Mouse (Mus musculus) kidney, adult 2 months (tissue): ENCODE measurements at regions not wholly inside any gene's neighbourhood (a gene's known extent, or its start where the extent isn't known, plus 50 kb on each side); places are given as distances from the start of the nearest gene placed in this dataset.

ENCODE experiments used
- DNase-seq: peaks from one replicate; pipeline ENCODE4 v3.0.0; 2021
- H3K27ac ChIP-seq: fragments of 200-500 bp; 2 replicates; pipeline ENCODE4 v1.5.1; 2012; ENCODE audit warnings: low read depth, low read length, control low read depth, inconsistent platforms; ENCODE audit not compliant: insufficient read depth
- H3K27me3 ChIP-seq: fragments of 200-500 bp; replicated peaks from 2 replicates; pipeline ENCODE4 v1.6.1; 2012; ENCODE audit warnings: mild to moderate bottlenecking, moderate library complexity, low read length, inconsistent platforms; ENCODE audit not compliant: control insufficient read depth, insufficient read depth
- H3K36me3 ChIP-seq: fragments of 200-500 bp; 2 replicates; pipeline ENCODE4 v1.6.1; 2012; ENCODE audit warnings: mild to moderate bottlenecking, moderate library complexity, low read length, inconsistent platforms; ENCODE audit not compliant: control insufficient read depth, insufficient read depth
- H3K4me1 ChIP-seq: fragments of 200-500 bp; 2 replicates; pipeline ENCODE4 v1.6.1; 2011; ENCODE audit warnings: low read length; ENCODE audit not compliant: control insufficient read depth, insufficient read depth
- H3K4me3 ChIP-seq: fragments of 200-500 bp; 2 replicates; pipeline ENCODE4 v1.5.1; 2011; ENCODE audit warnings: mild to moderate bottlenecking, low read depth, low read length, control low read depth; ENCODE audit not compliant: insufficient read depth
- CTCF ChIP-seq: fragments of 200-500 bp; conservative IDR thresholded peaks from 2 replicates; pipeline ENCODE4 v1.5.1; 2011; ENCODE audit warnings: low read depth, mild to moderate bottlenecking, control low read depth, low read length, moderate library complexity, mixed read lengths; ENCODE audit not compliant: insufficient read depth, insufficient read length
- POLR2A ChIP-seq: fragments of 200-500 bp; IDR thresholded peaks from one replicate; pipeline ENCODE4 v1.6.1; 2011; ENCODE audit warnings: low read depth, low read length, control low read depth
- WGBS: fragments of 180-500 bp; shearing (Covaris S2); methylation state at CpG from one replicate; pipeline ENCODE4 v1.1.7; 2018; 5-methylcytosine and 5-hydroxymethylcytosine counted together

DNA sequence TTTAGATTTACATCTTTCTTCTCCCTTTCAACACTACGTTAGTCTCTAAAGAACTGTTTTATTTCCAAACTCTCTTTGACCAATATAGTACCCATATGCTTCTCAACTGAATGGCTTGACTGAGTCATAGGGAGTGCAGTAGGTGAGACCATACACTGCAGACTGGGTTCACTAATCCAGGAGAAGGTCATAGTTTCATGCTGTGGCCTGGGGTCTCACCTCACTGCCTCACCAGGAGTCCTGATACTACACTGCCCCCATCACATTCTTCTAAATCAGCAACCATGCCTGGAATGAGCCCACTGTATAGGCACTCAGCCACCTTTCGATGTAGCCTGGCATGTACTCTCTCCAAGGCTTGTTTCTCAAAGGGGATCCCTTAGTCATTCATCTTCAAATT lies 269.6 kb downstream of the Samd5 start:
- H3K27ac ChIP-seq = no peak overlapping the region
- H3K4me1 ChIP-seq = no peaks in the 10 kb centered on the region
- WGBS = 72% methylated on average over 2 of the region's 2 CpGs
- no peak for DNase-seq
- no peak overlapping the region for H3K4me3 ChIP-seq
- TF ChIP-seq CTCF = no peak
- TF ChIP-seq POLR2A = no peak
- H3K36me3 ChIP-seq = no peaks in the 10 kb centered on the region
- H3K27me3 ChIP-seq = no peaks in the 10 kb centered on the region

DNA sequence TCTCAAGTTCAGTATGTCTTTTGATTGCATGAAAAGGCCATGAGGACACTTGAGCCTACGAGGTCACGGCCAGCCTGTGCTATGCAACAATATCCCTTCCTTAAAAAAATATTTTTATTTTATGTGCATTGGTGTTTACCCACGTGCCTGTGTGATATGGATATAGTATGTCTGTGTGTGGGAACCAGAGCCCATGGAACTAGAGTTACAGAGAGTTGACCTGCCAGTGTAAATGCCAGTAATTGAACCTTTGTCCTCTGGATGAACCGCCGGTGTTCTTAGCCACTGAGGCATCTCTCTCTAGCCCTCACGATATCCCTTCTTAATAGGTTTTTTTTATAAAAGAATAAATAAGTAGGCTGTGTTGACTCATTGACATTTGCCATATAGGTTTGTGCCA lies 270.0 kb downstream of the Samd5 start:
- Histone ChIP-seq H3K4me3 (no peak overlapping the region), H3K27me3 (no peaks in the 10 kb centered on the region), H3K27ac (no peak overlapping the region), H3K4me1 (no peaks in the 10 kb centered on the region), H3K36me3 (no peaks in the 10 kb centered on the region)
- 55% methylated on average over 6 of the region's 6 CpGs for WGBS
- no peak for TF ChIP-seq CTCF
- no peak for TF ChIP-seq POLR2A
- no peak for DNase-seq

DNA sequence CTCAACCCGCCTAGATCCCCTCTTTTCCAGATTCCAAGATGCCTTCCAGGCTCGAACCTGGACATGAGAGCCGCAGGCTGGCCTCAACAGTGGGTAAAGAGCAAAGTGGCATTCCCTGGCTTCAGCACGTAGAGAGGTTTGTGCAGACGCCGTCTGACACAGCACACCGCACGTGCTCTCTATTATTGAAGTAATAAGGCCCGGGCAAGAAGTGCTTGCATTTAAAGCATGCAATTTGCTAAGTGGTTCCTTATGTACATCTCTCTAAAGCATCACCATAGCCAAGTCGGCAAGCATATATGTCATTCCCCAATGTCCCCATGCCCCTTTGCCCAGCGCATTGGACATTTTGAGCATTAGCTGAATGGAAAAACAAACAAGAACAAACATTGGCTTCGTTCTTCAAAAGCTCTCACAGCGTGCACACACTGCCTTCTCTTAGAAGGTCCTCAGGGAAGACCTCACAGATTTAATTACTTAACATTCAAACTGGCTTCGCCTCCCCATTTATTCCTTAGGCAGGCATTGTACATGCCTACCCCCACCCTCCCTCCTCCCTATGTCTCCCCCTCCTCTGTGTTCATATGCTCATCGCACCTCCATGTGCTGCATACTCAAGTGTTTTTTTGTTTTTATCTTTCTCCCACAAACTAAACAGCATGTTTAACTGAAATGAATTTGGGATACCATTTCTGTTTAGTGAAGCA lies 273.9 kb downstream of the Samd5 start:
- TF ChIP-seq POLR2A = no peak
- WGBS = 92% methylated on average over 15 of the region's 15 CpGs
- no peaks in the 10 kb centered on the region for H3K36me3 ChIP-seq
- DNase-seq = no peak
- no peaks in the 10 kb centered on the region for H3K4me1 ChIP-seq
- H3K27me3 ChIP-seq = no peaks in the 10 kb centered on the region
- H3K27ac ChIP-seq = no peak overlapping the region
- H3K4me3 ChIP-seq = no peak overlapping the region

DNA sequence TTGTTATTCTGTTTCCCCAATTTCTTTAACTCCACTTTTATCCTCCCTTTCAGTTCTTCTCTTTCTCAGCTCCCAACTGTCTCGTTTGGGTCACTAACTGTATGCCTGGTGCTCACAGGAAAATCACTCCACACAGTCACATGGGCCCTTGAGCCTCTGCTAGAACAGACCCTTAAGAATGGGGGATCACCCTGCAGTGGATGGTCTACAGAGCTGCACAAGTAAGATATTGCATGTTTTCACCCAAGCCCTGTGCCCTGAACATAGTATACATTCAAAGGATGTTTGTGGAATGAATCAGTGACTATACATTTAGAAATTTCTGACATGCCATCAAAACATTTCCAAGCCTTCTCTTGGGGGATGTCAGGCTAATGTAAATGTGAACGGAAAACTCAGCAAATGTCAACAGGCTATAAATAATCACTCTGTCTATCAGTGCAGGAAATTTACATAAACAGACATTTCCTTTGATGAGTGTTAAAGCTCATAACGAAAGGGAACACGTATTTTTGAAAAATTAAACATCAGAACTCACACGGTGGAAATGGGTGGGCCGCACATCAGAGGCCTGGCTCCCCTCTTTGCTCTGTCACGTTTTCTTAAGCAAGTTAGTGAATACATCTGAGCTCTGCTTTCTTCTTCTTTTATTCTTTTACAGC lies 297.4 kb downstream of the Samd5 start:
- no peak for DNase-seq
- H3K4me3 ChIP-seq = no peak overlapping the region
- H3K36me3 ChIP-seq = no peaks in the 10 kb centered on the region
- TF ChIP-seq POLR2A = no peak
- TF ChIP-seq CTCF = no peak
- H3K27me3 ChIP-seq = no peaks in the 10 kb centered on the region
- WGBS = 64% methylated on average over 7 of the region's 7 CpGs
- no peak overlapping the region for H3K27ac ChIP-seq
- H3K4me1 ChIP-seq = no peaks in the 10 kb centered on the region

DNA sequence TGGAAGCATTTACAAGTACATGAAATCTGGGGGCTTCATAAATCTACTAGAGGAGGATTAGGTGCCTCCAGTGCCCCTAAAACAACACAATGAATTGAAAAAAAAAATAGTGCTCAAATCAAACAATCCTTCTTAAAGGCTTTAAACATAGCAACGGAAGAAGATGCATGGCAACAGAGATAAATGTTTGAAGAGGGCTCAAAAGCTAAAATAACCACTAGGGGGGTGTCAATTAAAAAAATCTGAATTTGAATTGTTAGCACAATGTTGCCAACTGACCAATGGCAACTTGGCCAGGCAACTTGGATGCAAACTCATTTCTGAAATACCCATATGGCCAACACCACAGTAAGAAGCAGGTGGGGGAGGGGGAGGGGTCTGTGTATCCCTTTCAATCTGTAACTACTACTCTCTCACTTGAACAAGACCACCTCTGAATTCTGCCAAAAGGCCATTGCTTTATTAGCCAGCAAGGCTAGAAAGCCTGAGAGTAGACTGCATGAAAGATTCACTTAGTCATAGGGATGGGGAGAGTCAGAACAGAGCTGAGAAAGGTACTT lies 312.6 kb downstream of the Samd5 start:
- Histone ChIP-seq H3K36me3 (no peaks in the 10 kb centered on the region), H3K4me3 (no peak overlapping the region), H3K27me3 (no peaks in the 10 kb centered on the region), H3K27ac (no peak overlapping the region), H3K4me1 (no peaks in the 10 kb centered on the region)
- TF ChIP-seq POLR2A = no peak
- no peak for TF ChIP-seq CTCF
- 55% methylated on average over 1 of the region's 1 CpGs for WGBS
- no peak for DNase-seq

DNA sequence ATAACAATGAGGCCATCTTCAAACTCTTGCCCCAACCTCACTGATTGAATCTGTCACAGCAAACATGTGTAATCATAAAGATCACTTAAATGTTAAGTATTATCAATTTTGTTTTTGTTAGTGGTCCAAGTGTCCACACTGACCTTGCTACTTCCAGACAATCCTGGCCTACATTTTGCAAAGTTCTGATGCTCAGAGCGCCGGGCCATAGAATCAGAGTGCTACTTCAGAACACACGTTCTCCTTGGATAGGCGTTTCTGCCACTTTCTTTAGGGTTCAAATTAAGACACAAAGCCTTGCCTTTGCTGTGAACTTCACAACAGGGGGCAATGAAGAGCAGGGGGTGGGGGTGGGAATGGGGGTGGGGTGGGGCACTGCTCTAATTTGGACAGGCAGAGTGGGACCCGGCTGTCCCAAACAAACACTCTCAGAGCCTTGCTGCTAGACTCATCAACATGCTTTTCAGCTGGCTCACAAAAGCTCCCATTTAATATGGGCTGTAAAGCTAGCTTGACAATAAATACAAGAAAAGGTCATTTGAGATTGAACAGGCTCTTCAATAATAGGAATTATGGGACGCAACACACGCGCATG lies 336.7 kb downstream of the Samd5 start:
- Histone ChIP-seq H3K27ac (no peak overlapping the region), H3K4me1 (no peaks in the 10 kb centered on the region), H3K4me3 (no peak overlapping the region), H3K27me3 (no peaks in the 10 kb centered on the region), H3K36me3 (no peaks in the 10 kb centered on the region)
- TF ChIP-seq CTCF (no peak), POLR2A (no peak)
- 84% methylated on average over 8 of the region's 8 CpGs for WGBS
- DNase-seq = no peak

DNA sequence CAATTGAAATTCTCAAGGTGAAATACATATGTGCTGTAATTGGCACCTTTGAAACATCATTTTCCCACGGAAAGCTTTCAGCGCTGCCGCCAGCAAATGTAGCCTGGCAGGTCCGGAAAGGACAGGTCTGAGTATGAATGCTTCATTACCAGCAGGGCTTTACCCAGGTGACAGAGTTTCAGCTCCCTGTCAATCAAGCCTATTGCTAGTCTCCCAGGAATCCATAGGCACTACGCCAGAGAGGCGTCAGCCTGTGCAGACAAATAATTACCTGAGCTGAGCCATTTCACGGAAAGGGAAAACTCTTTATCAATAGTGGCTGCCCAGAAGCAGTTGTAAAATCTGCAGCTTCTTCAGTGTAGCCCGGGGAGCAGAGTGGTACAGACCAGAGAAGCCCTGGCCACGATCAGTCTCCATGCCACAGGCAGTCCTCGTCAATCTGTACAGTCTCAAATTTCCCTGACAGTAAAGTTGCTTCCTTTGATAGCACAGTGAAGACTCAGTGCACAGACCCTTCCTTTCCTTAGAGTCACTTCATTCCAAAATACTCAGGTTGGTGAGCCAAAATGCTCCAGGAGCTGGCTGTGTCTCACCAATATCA lies 340.7 kb downstream of the Samd5 start:
- Histone ChIP-seq H3K27ac (no peak overlapping the region), H3K4me3 (no peak overlapping the region), H3K36me3 (no peaks in the 10 kb centered on the region), H3K4me1 (no peaks in the 10 kb centered on the region), H3K27me3 (no peaks in the 10 kb centered on the region)
- DNase-seq = no peak
- no peak for TF ChIP-seq CTCF
- no peak for TF ChIP-seq POLR2A
- WGBS = 66% methylated on average over 10 of the region's 10 CpGs
